Mouse (Mus musculus) 416B (cell line): ENCODE data around the gene Saysd1.
A peak's percentile ranks its signal among the peaks of the same experiment; 100 is the strongest.

ENCODE experiments used
- DNase-seq: peaks from one replicate; pipeline ENCODE4 v3.0.0; 2011; ENCODE audit warnings: low read depth

The Saysd1 gene

GRCm38 (mm10) chr14:20138484-20139355 is at the start of gene Saysd1:
Saysd1 (minus strand) TSS chr14:20138534.
- no peak for DNase-seq

GRCm38 (mm10) chr14:20185426-20185825 is 47.1 kb upstream of the Saysd1 start:
- DNase-seq = no peak

DNA sequence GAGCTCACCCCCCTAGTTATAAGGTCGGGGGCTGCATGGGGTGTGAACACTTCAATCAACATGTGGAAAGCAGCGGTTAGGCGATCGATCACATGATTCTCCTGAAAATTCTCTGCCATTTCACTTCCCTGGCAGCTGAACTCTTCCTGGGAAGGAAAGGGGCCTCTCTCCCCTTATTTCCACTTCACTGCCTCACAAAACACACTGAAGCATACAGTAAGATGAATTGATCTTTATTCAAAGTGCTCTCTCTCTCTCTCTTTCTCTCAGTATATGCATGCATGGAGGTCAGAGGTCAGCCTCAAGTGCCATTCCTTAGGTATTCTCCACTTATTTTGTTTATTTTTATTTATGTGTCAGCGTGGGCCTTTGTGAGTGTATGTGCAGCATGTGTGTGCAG is 45.4 kb upstream of the Saysd1 start:
- no peak for DNase-seq

DNA sequence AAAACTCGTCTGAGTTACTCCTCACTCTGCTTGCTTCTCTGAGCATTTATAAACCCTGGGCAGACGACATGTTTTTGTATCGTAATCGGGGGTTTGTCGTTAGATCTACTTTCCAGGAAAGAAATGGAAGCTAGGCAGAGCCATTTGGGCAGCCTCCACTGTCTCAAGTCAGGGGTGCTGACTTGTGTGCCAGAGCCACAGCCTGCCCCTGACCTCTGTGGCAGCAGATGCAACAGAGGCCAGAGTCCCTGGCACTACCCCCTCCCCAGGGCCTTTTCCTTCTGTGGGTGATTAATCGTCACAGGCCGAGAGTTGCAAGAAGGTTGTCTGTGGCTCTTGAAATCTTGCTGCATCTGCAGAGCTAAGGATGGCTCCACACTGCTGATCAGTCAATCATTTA is 44.3 kb upstream of the Saysd1 start:
- no peak for DNase-seq

- DNase-seq = no peak
Measured at GRCm38 (mm10) chr14:20181466-20181921, 43.2 kb upstream of the Saysd1 start, which contains the start of gene Kcnk5. Kcnk5 (minus strand) TSS chr14:20181809.

- DNase-seq = no peak
Measured at GRCm38 (mm10) chr14:20180751-20181162, 42.4 kb upstream of the Saysd1 start.

GRCm38 (mm10) chr14:20180304-20180703 is 42.0 kb upstream of the Saysd1 start:
- no peak for DNase-seq

DNA sequence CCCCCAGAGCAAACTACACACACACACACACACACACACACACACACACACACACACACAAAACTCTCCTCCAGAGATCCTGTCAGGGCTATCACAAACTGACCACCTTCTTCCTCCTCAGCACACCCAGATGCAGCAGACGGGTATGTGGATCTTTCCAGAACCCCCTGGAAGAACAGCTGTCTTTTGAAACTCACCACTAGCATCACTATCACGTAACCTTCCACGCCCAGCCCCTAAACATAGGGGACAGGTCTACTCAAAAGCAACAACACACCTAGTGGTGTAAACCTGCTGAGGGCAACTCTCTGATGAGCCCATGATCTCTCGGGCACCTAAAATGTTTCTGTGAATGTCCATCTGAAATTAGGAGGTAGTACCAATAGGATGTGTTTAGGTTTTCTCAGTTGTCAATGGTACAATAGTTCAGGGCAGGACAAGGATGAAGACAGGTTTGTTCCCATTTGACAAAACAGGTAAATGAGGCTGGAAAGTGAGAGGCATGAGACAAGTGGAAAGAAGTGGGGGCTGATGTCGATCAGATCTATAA is 41.5 kb upstream of the Saysd1 start:
- DNase-seq = no peak

GRCm38 (mm10) chr14:20179080-20179479 is 40.7 kb upstream of the Saysd1 start:
- DNase-seq = peak; percentile 6

DNA sequence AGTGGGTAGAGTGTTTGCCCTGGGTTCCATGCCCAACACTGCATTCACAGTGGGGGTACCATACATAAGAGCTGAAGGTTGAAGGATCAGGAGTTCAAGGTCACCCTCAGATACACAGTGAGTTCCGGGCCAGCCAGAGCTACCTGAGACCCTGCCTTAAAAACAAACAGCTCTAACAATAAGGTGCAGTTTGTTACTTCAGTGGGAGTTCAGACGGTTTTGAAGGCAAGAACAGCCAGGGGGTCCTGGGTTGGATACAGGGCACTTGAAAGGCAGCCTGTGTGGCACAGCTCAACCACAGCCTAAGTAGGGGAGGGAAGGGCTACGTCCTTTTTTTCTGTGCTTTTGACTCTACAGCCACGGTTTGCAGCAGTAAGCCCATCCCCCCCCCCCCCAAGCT is 40.3 kb upstream of the Saysd1 start:
- DNase-seq = no peak

GRCm38 (mm10) chr14:20177494-20178123 is 39.3 kb upstream of the Saysd1 start:
- no peak for DNase-seq

GRCm38 (mm10) chr14:20175705-20176104 is 37.4 kb upstream of the Saysd1 start:
- DNase-seq = no peak

DNA sequence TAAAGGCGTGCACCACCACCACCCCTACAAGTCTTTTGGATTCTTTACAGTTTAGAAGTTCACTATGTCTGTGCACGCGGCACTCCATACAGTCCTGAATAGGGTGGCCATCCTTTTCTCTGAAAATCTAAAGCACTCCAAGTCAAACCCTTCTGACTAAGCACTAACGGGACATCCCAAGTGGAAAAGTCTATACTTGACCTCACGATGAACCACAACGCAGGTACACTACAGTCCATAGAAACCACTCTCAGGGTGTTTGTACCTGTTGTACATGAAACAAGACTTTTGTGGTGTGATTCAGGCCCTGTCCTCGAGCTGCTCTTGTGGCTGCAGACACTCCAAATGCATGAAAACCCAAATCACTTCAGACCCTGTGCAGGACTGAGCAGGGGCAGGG is 36.8 kb upstream of the Saysd1 start:
- DNase-seq = no peak

GRCm38 (mm10) chr14:20174696-20175095 is 36.4 kb upstream of the Saysd1 start:
- DNase-seq = no peak

- no peak for DNase-seq
Measured at GRCm38 (mm10) chr14:20173873-20174490, 35.6 kb upstream of the Saysd1 start.

GRCm38 (mm10) chr14:20172924-20173323 is 34.6 kb upstream of the Saysd1 start:
- no peak for DNase-seq

DNA sequence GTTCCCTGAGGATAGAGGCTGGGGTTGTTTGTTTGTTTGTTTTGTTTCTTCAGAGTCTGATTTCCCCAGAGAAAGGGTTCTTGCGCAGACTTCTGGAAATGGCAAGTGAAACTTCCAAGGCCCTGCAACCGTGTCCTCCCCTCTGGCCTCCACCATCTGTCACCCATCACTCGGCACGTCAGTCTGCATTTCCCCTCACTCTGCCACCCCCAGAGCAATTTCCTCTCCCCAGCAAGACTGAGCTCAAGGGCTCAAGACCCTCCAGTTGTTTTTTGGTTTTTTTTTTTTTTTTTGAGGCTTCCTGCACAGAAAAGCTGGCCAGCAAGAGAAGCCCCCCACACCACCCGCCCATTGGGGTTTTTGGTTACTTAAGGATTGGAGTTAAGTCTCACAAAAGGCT is 34.2 kb upstream of the Saysd1 start:
- DNase-seq = no peak

DNA sequence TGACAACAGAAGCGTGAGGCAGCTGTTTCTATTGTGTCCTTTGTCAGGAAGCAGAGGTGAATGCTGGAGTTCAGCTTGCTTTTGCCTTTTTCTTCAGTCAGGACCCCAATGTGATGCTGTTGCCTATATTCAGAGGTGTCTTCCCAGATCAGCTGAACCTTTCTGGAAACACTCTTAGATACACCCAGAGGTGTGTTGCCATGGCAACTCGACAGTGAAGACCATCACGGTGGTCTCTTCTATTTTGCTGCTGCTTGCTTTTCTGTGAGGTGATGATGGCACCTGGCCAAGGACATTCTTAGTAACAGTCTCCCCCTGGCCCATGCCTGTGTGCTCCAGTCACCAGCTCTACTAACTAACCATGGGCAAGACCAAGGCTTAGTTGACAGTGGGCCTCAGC is 33.5 kb upstream of the Saysd1 start:
- no peak for DNase-seq

DNA sequence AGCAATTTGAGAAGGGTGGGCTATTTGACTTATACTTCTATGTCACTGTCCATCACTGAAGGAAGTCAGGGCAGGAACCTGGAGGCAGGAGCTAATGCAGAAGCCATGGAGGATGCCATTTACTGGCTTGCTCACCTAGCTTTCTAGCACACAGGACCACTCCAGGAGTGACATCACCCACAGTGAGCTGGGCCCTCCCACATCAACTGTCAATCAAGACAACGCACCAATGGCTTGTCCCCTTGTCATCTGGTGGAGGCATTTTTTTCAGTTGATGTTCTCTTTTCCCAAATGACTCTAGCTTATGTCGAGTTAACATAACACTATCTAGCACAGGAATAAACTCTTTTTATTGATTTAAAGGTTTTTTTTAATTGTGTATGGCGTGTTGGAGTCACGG is 30.9 kb upstream of the Saysd1 start:
- no peak for DNase-seq

DNA sequence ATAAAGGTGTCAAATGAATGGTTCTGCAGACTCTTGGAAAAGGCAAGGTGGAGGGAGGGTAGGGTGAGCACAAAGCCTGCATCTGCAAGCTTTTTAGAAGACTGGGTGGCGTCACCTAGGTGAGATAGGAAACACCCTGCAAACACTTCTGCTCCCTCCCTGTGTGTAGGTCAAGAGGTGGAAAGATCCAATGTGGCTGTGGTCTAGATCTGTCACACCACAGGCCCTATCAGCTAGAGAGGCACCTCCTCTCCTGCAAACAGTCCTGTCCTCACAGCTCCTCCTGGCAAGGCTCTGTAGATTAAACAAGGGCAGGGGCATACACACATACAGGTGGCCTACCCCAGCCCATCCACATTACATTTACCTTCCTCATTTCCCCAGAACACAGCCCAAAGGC is 30.1 kb upstream of the Saysd1 start:
- DNase-seq = no peak

GRCm38 (mm10) chr14:20168054-20168453 is 29.7 kb upstream of the Saysd1 start:
- DNase-seq = no peak

- no peak for DNase-seq
Measured at GRCm38 (mm10) chr14:20165413-20165812, 27.1 kb upstream of the Saysd1 start.

DNA sequence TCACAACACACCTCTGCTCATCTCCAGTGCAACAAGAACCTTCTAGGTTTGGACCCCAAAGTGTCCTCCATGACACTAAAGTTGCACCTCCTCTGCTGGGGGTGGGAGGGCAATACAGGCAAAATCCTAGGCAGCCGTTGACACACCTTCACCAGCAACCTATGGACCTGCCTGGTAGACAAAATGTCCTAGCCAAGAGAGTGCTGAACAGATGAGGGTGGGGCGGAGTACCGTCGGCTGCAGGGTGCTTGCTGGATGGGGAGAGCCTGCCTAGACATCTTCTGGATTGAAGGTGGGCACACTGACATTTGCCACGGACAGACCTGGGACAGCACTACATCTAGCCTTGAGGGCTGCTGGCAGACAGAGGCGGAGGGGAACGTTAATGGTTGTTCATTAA is 26.1 kb upstream of the Saysd1 start:
- no peak for DNase-seq
